Mouse (Mus musculus) kidney, adult 8-10 months (tissue): ENCODE measurements around the gene 4931408C20Rik.

Experiments
- DNase-seq, 2 experiments: peaks; one replicate each; pipeline ENCODE4 v3.0.0; 2022

The 4931408C20Rik gene

GRCm38 (mm10) chr1:26686842-26687760 is at the start of gene 4931408C20Rik:
Gene 4931408C20Rik, minus strand, starts transcription at chr1:26687460.
- no peak for DNase-seq

- no peak for DNase-seq
These were observed 666 bp upstream of the 4931408C20Rik start for GRCm38 (mm10) chr1:26687926-26688325.

GRCm38 (mm10) chr1:26685952-26686693 is 1.1 kb downstream of the 4931408C20Rik start:
- DNase-seq, result no peak

GRCm38 (mm10) chr1:26685383-26685782 is 1.9 kb downstream of the 4931408C20Rik start:
- no peak for DNase-seq

GRCm38 (mm10) chr1:26649704-26650388 is 37.4 kb downstream of the 4931408C20Rik start:
- DNase-seq, result no peak

- no peak for DNase-seq
These were observed 51.2 kb downstream of the 4931408C20Rik start for GRCm38 (mm10) chr1:26636051-26636450.
